Mouse (Mus musculus) R1 (cell line): ENCODE results near the gene Upp2.

ENCODE experiments used
- DNase-seq: peaks from one replicate; pipeline ENCODE4 v3.0.0-alpha.2; 2018; ENCODE audit warnings: low read depth, low spot score

Upp2 gene

GRCm38 (mm10) chr2:58841021-58841420 lies 273.9 kb downstream of the Upp2 start:
- no peak for DNase-seq

- DNase-seq, result no peak
Measured at GRCm38 (mm10) chr2:58842443-58842842, 275.3 kb downstream of the Upp2 start.
